Mouse (Mus musculus): ENCODE results near the gene Hmga1. TPM values are rescaled to one million over a fixed set of nuclear protein-coding genes. Genes with fewer than 3 reads are reported as not detected.
A peak's percentile ranks its signal among the peaks of the same experiment; 100 is the strongest.

Gene Hmga1
- polyA plus RNA-seq, 1 experiment from 2014 or later = 113 TPM

DNA sequence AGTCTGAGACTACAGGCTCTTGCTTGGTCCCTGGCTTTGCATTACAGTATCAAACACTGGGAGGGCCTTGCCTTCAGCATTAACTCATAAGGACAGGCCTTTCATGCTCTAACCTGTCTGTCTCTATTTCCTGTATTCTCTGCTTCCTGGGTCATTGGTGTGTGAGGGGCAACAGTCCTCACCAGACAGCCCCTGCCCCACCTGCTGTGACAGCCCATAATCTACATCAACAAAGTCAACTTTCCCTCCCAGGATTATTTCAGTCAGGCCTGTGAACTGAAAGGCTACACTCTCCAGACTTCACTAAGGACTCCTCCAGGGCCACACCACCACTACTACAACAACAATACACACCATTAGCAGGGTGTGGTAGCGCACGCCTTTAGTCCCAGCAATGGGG, 46.7 kb downstream of the Hmga1 start:
- H3K27ac ChIP-seq = peak overlapping the region; percentile 14; the same call in 1 of the 2 replicates
- H3K4me2 ChIP-seq = no peak overlapping the region
- H3K36me3 ChIP-seq = 0 out of 2 replicates have a peak, but pooled peaks cover 3% of the 10 kb centered on the region
- H3K9me3 ChIP-seq = no peaks in the 10 kb centered on the region
- peaks cover 76% of the 10 kb centered on the region for H3K4me1 ChIP-seq (replicated peaks)
- H3K27me3 ChIP-seq = no peaks in the 10 kb centered on the region
- no peak for ATAC-seq (ENCODE audit: low FRiP score)
- H3K4me3 ChIP-seq = no peak overlapping the region
- H3K9ac ChIP-seq = 0 out of 2 replicates have a peak overlapping the region, but pooled peaks have one; percentile 2
- 77% methylated on average over 2 of the region's 2 CpGs for WGBS

- H3K4me2 ChIP-seq = no peak overlapping the region
- peak overlapping the region; percentile 2; the same call in 1 of the 2 replicates for H3K9ac ChIP-seq
- H3K4me1 ChIP-seq (replicated peaks) = peaks cover 74% of the 10 kb centered on the region
- H3K36me3 ChIP-seq = peaks cover 8% of the 10 kb centered on the region; the same call in 1 of the 2 replicates
- H3K27ac ChIP-seq = peak overlapping the region; percentile 14; the same call in 1 of the 2 replicates
- no peak for ATAC-seq (ENCODE audit: low FRiP score)
- H3K4me3 ChIP-seq = no peak overlapping the region
- WGBS = 68% methylated on average over 21 of the region's 21 CpGs
- H3K27me3 ChIP-seq = no peaks in the 10 kb centered on the region
- no peaks in the 10 kb centered on the region for H3K9me3 ChIP-seq
These were observed 47.4 kb downstream of the Hmga1 start for GRCm38 (mm10) chr17:27603522-27604234.

GRCm38 (mm10) chr17:27609576-27609975, 53.3 kb downstream of the Hmga1 start:
- no peak overlapping the region for H3K4me2 ChIP-seq
- no peak overlapping the region for H3K27ac ChIP-seq
- H3K36me3 ChIP-seq = peaks cover 8% of the 10 kb centered on the region
- 92% methylated on average over 7 of the region's 7 CpGs for WGBS
- H3K9ac ChIP-seq = no peak overlapping the region
- H3K9me3 ChIP-seq = no peaks in the 10 kb centered on the region
- peaks cover 66% of the 10 kb centered on the region for H3K4me1 ChIP-seq (replicated peaks)
- no peaks in the 10 kb centered on the region for H3K27me3 ChIP-seq
- H3K4me3 ChIP-seq = no peak overlapping the region
- ATAC-seq (ENCODE audit: low FRiP score) = no peak

- Histone ChIP-seq H3K9me3 (no peaks in the 10 kb centered on the region), H3K9ac (no peak overlapping the region), H3K4me3 (no peak overlapping the region), H3K4me2 (no peak overlapping the region), H3K36me3 (peaks cover 8% of the 10 kb centered on the region), H3K27ac (0 out of 2 replicates have a peak overlapping the region, but pooled peaks have one; percentile 20), H3K4me1 (replicated peaks) (peaks cover 60% of the 10 kb centered on the region), H3K27me3 (no peaks in the 10 kb centered on the region)
- WGBS = 76% methylated on average over 10 of the region's 10 CpGs
- ATAC-seq (ENCODE audit: low FRiP score) = no peak
These were observed 54.6 kb downstream of the Hmga1 start for GRCm38 (mm10) chr17:27610679-27611518.

GRCm38 (mm10) chr17:27611519-27611884, 55.2 kb downstream of the Hmga1 start:
- Histone ChIP-seq H3K27me3 (no peaks in the 10 kb centered on the region), H3K27ac (0 out of 2 replicates have a peak overlapping the region, but pooled peaks have one; percentile 20), H3K9ac (no peak overlapping the region; the same call in 1 of the 2 replicates), H3K9me3 (no peaks in the 10 kb centered on the region), H3K4me1 (replicated peaks) (peaks cover 56% of the 10 kb centered on the region), H3K4me3 (no peak overlapping the region), H3K36me3 (peaks cover 8% of the 10 kb centered on the region), H3K4me2 (no peak overlapping the region)
- 73% methylated on average over 3 of the region's 3 CpGs for WGBS
- no peak for ATAC-seq (ENCODE audit: low FRiP score)

DNA sequence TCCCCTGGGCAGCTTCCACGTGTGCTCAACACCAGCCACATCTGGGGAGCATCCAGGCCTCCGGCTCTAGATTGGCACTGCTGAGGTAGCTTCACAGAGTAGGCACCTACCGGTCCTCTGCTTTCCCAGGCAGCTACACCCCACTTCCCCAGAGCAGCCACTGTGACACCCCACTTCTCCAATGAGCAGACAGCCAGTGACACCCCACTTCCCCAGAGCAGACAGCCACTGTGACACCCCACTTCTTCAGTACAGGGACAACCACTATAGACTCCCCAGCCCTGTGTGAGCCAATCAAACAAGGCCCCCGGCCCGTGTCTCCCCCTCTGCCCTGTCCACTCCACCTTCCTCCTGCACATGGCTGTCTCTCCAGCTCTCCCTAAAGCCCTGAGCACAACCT, 55.7 kb downstream of the Hmga1 start:
- Histone ChIP-seq H3K4me1 (replicated peaks) (peaks cover 52% of the 10 kb centered on the region), H3K27me3 (no peaks in the 10 kb centered on the region), H3K9me3 (no peaks in the 10 kb centered on the region), H3K4me3 (no peak overlapping the region), H3K9ac (no peak overlapping the region; the same call in 1 of the 2 replicates), H3K4me2 (no peak overlapping the region), H3K36me3 (peaks cover 12% of the 10 kb centered on the region), H3K27ac (no peak overlapping the region)
- ATAC-seq (ENCODE audit: low FRiP score) = no peak
- WGBS = 83% methylated on average over 5 of the region's 5 CpGs

DNA sequence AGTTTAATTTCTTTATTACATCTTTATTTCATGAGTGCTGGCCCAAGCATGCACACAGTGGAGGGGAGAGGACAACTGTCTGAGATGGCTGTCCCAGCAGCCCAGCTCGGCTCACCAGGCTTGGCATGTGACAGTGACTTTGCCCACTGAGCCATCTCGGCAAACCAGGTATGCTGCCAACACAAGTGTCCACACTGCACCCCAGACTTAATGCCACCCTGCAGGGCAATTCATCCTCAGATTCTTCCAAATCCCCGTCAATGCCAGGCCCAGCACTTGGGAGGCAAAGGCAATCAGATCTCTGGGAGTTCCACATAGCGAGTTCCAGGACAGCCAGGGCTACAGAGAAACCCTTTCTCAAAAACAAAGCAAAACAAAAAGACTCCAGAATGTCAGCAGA, 56.7 kb downstream of the Hmga1 start:
- Histone ChIP-seq H3K27ac (no peak overlapping the region), H3K27me3 (no peaks in the 10 kb centered on the region), H3K4me3 (no peak overlapping the region), H3K36me3 (peaks cover 22% of the 10 kb centered on the region), H3K9me3 (no peaks in the 10 kb centered on the region), H3K9ac (0 out of 2 replicates have a peak overlapping the region, but pooled peaks have one; percentile 29), H3K4me1 (replicated peaks) (peaks cover 50% of the 10 kb centered on the region), H3K4me2 (no peak overlapping the region)
- WGBS = 77% methylated on average over 4 of the region's 4 CpGs
- ATAC-seq (ENCODE audit: low FRiP score) = no peak

Other genes starting within 250 kb of the Hmga1 start
- gene Grm4, start 35.1 kb upstream of the Hmga1 start, polyA plus RNA-seq (2015; fragmentation: Nextera tagmentation; extraction: Ambion mirVana) = 4.8 and 5.2 TPM in 2 replicates
- gene AI413582, start 9.3 kb downstream of the Hmga1 start, polyA plus RNA-seq (2015; fragmentation: Nextera tagmentation; extraction: Ambion mirVana) = 43.5 and 44.8 TPM in 2 replicates
- gene Nudt3, start 67.0 kb downstream of the Hmga1 start, polyA plus RNA-seq (2015; fragmentation: Nextera tagmentation; extraction: Ambion mirVana) = 225 and 235 TPM in 2 replicates
- gene RPS10-NUDT3, start 78.7 kb downstream of the Hmga1 start, polyA plus RNA-seq (2015; fragmentation: Nextera tagmentation; extraction: Ambion mirVana) = not detected in 2 replicates
- gene Rps10, start 80.2 kb downstream of the Hmga1 start, polyA plus RNA-seq (2015; fragmentation: Nextera tagmentation; extraction: Ambion mirVana) = 565 and 583 TPM in 2 replicates
- gene Pacsin1, start 99.0 kb downstream of the Hmga1 start, polyA plus RNA-seq (2015; fragmentation: Nextera tagmentation; extraction: Ambion mirVana) = 27.9 and 31.0 TPM in 2 replicates
- gene Spdef, start 172.5 kb downstream of the Hmga1 start, polyA plus RNA-seq (2015; fragmentation: Nextera tagmentation; extraction: Ambion mirVana) = 0.60 TPM in 2 replicates

Data from hindbrain, embryonic 13.5 days (tissue).